Mouse (Mus musculus) lung, postnatal 10 days (tissue): ENCODE measurements around the gene Armc5.

Experiments used
- DNase-seq: peaks from one replicate; pipeline ENCODE4 v3.0.0; 2021

Gene Armc5

DNA sequence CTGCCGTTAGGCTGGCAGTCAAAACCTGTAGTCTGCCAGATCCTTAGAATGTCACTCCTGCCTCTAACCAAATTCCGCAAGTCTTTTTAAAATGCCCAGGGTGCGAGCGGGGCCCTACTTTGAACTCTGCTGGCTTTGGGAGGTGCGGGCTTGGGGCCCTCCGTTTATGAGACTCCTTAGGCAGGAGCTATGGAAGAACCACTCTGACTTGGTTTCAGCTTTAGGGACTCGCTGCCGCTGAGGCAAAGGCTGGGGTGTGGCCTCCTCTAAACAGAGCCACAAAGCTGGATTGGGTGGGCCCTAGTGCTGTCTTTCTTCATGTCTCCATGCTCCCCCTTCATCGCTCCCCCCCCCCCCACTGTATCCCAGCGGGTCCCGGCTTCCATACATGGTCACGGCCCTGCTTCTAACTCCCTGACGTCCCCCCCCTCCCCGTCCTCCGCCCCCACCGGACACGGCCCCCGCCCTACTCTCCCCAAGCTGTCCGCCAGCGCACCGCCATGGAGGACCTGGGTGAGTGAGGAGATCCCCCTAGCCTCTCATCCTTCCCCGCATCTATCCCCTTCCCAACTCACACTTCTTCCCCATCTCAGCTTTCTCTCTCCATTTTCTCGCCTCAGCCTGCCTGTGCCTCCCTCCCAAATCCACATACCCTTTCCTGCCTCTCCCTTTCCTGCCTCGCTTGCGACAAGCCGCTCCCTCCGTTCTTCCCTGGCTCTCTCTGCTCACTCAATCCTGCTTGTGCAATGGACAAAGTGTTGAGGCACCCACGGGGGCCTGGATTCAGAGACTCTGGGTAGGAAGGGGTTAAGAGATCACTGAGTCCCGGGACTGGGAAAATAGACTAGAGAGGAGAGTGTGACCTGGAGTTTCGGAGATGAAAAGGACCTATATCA is 9.6 kb downstream of the Armc5 start, which contains the start of gene Tgfb1i1:
Gene Tgfb1i1, plus strand, starts transcription at position 317 of the 896 bp plus-strand sequence.
- DNase-seq = peak; percentile 87

DNA sequence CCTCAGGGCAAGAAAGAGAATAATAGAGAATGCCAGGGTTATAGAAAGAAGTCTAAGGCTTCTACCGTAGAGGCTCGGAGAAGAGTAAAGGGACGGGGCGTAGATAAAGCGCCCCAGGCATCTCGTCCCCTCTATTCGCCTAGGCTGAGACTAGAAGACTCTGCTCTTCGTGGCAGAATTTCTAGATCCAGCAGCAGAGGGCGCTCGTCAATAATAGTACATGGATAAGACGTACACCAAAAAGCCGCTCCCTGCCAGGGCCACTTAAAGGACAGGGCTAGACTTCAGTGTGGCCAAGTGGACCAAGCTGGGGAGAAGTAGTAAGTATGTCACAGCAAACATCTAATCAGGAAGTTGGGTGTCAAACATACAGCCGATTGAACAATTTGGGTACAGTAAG is 10.3 kb downstream of the Armc5 start:
- DNase-seq = peak; percentile 96

GRCm38 (mm10) chr7:128248081-128249042 is 11.2 kb downstream of the Armc5 start:
- peak; percentile 57 for DNase-seq

GRCm38 (mm10) chr7:128249998-128250397 is 12.9 kb downstream of the Armc5 start:
- DNase-seq = no peak

DNA sequence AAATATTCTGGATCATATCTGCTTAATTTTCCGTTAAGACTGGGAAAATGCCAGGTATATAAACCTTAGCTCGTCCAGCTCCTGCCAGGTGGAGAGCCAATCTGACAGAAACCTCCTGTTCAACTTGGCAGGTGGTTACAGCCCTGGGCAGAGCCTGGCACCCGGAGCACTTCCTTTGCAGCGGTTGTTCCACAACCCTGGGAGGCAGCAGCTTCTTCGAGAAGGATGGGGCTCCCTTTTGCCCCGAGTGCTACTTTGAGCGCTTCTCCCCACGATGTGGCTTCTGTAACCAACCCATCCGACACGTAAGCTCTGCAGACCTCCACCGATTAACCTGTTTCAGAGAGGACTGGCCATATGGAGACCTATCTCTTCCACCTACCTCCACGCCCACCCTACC is 14.8 kb downstream of the Armc5 start:
- DNase-seq = no peak

DNA sequence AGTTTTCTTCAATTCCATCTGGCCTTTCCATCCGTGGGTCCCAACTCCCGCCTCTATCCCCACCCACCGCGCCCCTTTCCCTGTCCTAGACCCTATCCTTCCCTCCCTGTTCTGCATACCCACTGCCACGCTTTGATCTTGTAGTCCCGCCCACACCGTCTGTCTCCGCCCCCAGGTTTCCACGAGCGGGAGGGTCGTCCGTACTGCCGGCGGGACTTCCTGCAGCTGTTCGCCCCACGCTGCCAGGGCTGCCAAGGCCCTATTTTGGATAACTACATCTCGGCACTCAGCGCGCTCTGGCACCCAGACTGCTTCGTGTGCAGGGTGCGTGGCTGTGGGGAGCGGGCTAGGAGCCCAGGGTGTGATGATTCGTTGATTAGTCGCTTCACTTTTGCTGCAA is 15.5 kb downstream of the Armc5 start:
- peak; percentile 68 for DNase-seq

DNA sequence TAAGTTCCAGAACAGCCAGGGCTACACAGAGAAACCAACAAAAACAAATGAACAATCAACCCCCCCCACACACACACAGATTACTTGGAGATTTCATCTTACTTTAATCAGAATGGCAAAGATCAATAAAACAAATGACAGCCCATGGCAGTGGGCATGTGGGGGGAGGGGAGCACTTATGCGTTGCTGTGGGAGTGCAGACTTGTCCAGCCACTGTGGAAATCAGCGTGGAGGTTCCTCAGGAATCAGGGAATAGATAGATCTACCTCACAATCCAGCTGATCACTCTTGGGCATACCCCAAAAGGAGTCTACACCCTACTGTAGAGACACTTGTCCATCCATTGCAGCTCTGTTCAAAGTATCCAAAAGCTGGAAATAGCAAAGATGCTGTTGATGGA is 17.8 kb downstream of the Armc5 start:
- no peak for DNase-seq

DNA sequence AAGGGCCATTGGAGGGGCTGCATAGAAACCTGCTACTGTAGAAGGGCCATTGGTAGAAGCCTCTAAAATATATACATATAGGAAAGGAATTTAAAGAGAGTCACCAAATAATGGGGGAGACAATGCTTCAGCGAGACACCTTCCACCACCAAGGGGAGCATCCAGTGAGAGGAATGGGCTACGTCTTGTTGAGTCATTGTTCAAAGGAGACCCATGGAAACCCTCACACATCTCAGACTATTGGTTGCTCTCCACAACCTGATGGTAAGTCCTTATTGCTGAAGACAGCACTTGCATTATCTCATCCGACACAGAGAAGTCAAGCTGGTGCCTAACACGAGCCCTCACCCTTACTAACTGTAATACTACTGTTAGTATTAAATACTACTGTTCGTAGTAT is 18.6 kb downstream of the Armc5 start:
- no peak for DNase-seq

- DNase-seq = peak; percentile 51
Measured at GRCm38 (mm10) chr7:128256783-128257334, 19.7 kb downstream of the Armc5 start.

DNA sequence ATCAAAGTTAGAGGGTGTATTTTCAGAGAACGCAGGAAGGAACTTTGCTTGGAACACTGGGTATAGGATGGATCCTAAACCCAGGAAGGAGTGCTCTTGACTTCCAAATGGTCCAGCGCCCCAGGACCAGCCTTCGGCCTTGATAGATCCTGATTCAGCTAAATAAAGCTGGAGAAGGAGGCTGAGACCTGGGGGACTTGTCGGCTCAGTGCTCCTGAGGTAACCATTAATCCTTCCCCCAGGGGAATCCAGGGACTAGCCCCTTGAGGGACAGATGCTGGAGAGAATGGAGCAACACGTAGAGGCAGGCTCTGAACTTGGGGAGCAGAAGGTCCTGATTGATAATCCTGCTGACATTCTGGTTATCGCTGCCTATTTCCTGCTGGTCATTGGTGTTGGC is 28.3 kb downstream of the Armc5 start, which contains the start of gene Slc5a2:
Gene Slc5a2, plus strand, starts transcription at position 247 of the 400 bp plus-strand sequence.
- DNase-seq = no peak

- no peak for DNase-seq
Measured at GRCm38 (mm10) chr7:128266056-128266455, 28.9 kb downstream of the Armc5 start.

DNA sequence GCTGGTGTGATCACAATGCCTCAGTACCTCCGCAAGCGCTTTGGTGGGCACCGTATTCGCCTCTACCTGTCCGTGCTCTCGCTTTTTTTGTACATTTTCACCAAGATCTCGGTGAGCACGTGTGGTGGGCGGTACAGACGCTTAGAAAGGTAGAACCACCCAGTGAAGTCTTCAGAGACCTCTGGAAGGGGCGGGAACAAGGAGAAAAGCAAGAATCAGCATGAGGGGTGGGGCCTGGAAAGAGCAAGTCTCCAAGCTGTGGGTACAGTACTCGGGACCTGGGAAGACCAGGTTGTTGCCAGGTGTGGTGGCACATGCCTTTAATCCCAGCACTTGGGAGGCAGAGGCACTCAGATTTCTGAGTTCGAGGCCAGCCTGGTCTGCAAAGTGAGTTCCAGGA is 30.2 kb downstream of the Armc5 start:
- no peak for DNase-seq

DNA sequence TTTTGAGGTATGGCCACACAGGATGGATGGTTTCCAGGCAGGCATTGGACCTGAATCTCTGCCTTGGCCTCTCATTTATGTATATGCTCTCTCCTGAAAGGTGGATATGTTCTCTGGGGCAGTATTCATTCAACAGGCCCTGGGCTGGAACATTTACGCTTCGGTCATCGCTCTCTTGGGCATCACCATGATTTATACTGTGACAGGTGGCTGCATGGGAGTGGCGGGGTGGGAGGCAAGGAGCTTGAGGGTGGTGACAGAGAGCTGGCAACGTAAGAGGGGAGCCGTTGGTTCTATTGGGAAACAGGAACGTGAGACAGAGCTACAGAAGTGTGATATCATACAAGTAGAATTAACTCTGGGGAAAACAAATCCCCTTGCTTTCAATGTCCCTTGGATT is 30.7 kb downstream of the Armc5 start:
- DNase-seq = no peak

- no peak for DNase-seq
Measured at GRCm38 (mm10) chr7:128270431-128270850, 33.3 kb downstream of the Armc5 start.

DNA sequence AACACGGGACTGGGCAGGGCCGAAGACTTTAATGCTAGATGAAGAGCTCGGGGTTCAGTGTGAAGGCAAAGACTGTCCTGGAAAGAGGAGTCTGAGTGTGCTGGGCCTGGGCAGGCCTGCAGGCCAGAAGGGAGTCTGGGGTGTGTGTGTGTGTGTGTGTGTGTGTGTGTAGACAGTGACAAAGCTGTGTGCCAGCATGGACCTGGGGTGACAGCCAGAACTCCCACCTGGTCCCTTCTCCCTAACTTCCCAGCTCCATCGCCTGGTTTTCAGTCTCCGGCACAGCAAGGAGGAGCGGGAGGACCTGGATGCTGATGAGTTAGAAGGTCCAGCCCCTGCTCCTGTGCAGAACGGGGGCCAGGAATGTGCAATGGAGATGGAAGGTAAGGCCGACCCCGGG is 34.4 kb downstream of the Armc5 start:
- no peak for DNase-seq

DNA sequence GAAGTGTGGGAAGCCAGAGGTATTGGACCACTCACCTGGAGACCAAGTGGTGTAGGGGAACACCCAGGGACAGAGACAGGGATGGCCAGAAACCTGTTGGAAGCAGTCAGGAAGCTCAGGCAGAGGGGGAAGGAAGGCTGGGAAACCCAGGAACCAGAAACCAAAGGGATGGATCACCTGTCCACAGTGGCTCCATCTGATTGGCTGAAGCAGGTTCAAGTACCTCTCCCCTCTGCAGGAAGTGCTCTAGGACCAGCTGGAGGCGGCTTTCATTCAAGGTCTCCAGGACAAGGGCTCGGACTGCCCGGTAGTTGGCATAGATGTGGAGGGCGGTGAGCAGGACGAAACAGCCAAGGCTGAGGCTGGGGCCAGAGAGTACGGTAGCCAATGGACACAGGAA is 38.9 kb downstream of the Armc5 start:
- DNase-seq = no peak

DNA sequence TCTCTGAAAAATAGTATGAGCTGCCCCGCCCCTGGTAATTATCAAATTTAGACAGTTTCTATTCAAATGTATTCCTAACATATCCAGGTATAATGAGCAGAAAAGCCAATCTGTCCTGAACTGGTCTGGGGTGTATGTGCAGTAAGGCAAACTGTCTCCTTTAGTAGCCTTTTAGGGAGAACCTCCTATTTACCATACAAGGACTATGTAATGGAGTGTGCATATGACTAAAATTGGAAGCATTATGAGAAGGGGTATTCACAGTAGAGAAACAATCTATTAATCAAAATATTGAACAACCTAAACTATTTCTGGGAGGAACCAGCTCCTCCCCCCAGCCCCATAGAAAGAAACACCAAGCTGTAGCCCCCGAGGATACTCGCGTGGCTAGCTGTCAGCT is 42.6 kb downstream of the Armc5 start:
- no peak for DNase-seq

GRCm38 (mm10) chr7:128281765-128282164 is 44.6 kb downstream of the Armc5 start:
- DNase-seq = no peak

- DNase-seq = peak; percentile 48
Measured at GRCm38 (mm10) chr7:128282532-128283244, 45.5 kb downstream of the Armc5 start.

- DNase-seq = no peak
Measured at GRCm38 (mm10) chr7:128284047-128284446, 46.9 kb downstream of the Armc5 start.

DNA sequence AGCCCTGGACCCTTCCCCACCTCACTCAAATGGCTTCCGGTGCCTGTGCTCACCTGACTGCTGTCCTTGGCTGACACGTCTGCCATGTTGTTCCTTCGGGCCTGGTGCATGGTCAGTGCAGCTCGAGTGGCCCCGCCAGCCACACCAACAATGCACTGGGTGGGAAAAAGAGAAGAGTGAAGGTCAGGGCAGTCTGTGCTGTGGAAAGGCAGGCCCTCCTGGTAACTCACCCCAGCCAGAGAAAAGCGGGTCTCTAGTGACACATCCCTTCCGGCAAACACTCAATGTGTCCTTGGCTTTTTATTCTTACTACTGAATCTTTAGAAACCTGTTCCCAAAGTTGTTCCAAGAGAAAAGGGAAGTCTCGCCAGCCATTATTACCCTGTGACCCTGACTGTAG is 47.9 kb downstream of the Armc5 start:
- no peak for DNase-seq

GRCm38 (mm10) chr7:128288923-128289544 is 51.9 kb downstream of the Armc5 start:
- DNase-seq = no peak
